Mouse (Mus musculus): ENCODE measurements around the gene Fam192a. TPM values are rescaled to one million over a fixed set of nuclear protein-coding genes. Genes with fewer than 3 reads are reported as not detected.

Gene Fam192a
- polyA plus RNA-seq (2012; rRNA removed) = 56.1 and 57.6 TPM in 2 replicates

GRCm38 (mm10) chr8:94601607-94602385 is at the start of gene Fam192a, which contains the start of gene Rspry1:
Fam192a (minus strand) TSS chr8:94601997.
Rspry1 (plus strand) TSS chr8:94601937.
- DNase-seq = peak; percentile 100
- peak; percentile 86; the same call in 1 of the 2 replicates for TF ChIP-seq POLR2A (IDR thresholded peaks at IDR 0.05; ENCODE audit: borderline replicate concordance, insufficient read depth, low read length)
- TF ChIP-seq CTCF (IDR thresholded peaks at IDR 0.05; ENCODE audit: borderline replicate concordance, insufficient read depth, low read depth, low read length) = no peak
- H3K4me1 ChIP-seq (ENCODE audit: control insufficient read depth, insufficient read depth, low read length) = peaks cover 3% of the 10 kb centered on the region; the same call in 1 of the 2 replicates
- WGBS = under 1% methylated on average over 55 of the region's 55 CpGs
- H3K27me3 ChIP-seq (ENCODE audit: control insufficient read depth, insufficient read depth, low read length) = no peaks in the 10 kb centered on the region
- peak within 1 kb of the TSS; percentile 77 for H3K4me3 ChIP-seq (replicated peaks; ENCODE audit: insufficient read depth, low read depth, low read length)
- H3K27ac ChIP-seq (ENCODE audit: insufficient read depth, low read length) = peak within 1 kb of the TSS; percentile 57

- 37% methylated on average over 3 of the region's 3 CpGs for WGBS
- Histone ChIP-seq H3K4me1 (ENCODE audit: control insufficient read depth, insufficient read depth, low read length) (no peaks in the 10 kb centered on the region), H3K4me3 (replicated peaks; ENCODE audit: insufficient read depth, low read depth, low read length) (no peak overlapping the region), H3K27ac (ENCODE audit: insufficient read depth, low read length) (no peak overlapping the region), H3K27me3 (ENCODE audit: control insufficient read depth, insufficient read depth, low read length) (no peaks in the 10 kb centered on the region)
- DNase-seq = no peak
- TF ChIP-seq POLR2A (IDR thresholded peaks at IDR 0.05; ENCODE audit: borderline replicate concordance, insufficient read depth, low read length) (no peak), CTCF (IDR thresholded peaks at IDR 0.05; ENCODE audit: borderline replicate concordance, insufficient read depth, low read depth, low read length) (no peak)
Observed at GRCm38 (mm10) chr8:94649496-94649895, 47.7 kb upstream of the Fam192a start.

DNA sequence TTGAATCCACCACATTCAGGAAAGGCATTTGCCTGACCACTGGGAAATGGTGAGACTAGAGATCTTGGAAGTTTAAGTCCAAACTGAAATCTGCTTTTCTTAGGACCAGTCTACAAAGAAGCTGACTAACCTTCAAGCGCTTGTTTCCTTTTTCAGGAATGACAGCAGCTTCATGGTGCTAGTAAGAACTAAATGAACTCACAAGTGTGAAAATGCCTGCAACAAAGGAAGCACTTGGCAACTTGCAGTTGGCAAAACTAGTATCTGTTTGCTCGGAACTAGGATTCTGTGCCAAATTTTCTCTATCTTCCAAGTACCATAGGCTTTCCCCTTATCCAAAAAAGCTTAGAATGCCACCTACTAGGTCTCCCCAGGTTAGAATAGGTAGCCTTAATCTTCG is 44.4 kb upstream of the Fam192a start:
- 74% methylated on average over 3 of the region's 3 CpGs for WGBS
- DNase-seq = no peak
- no peaks in the 10 kb centered on the region for H3K27me3 ChIP-seq (ENCODE audit: control insufficient read depth, insufficient read depth, low read length)
- H3K27ac ChIP-seq (ENCODE audit: insufficient read depth, low read length) = no peak overlapping the region
- H3K4me1 ChIP-seq (ENCODE audit: control insufficient read depth, insufficient read depth, low read length) = no peaks in the 10 kb centered on the region
- TF ChIP-seq CTCF (IDR thresholded peaks at IDR 0.05; ENCODE audit: borderline replicate concordance, insufficient read depth, low read depth, low read length) (no peak), POLR2A (IDR thresholded peaks at IDR 0.05; ENCODE audit: borderline replicate concordance, insufficient read depth, low read length) (no peak)
- no peak overlapping the region for H3K4me3 ChIP-seq (replicated peaks; ENCODE audit: insufficient read depth, low read depth, low read length)

GRCm38 (mm10) chr8:94645202-94645601 is 43.4 kb upstream of the Fam192a start:
- Histone ChIP-seq H3K27ac (ENCODE audit: insufficient read depth, low read length) (no peak overlapping the region), H3K4me3 (replicated peaks; ENCODE audit: insufficient read depth, low read depth, low read length) (no peak overlapping the region), H3K27me3 (ENCODE audit: control insufficient read depth, insufficient read depth, low read length) (no peaks in the 10 kb centered on the region), H3K4me1 (ENCODE audit: control insufficient read depth, insufficient read depth, low read length) (no peaks in the 10 kb centered on the region)
- DNase-seq = no peak
- WGBS = 77% methylated on average over 1 of the region's 1 CpGs
- TF ChIP-seq POLR2A (IDR thresholded peaks at IDR 0.05; ENCODE audit: borderline replicate concordance, insufficient read depth, low read length) (no peak), CTCF (IDR thresholded peaks at IDR 0.05; ENCODE audit: borderline replicate concordance, insufficient read depth, low read depth, low read length) (no peak)

- no peak for TF ChIP-seq CTCF (IDR thresholded peaks at IDR 0.05; ENCODE audit: borderline replicate concordance, insufficient read depth, low read depth, low read length)
- no peak overlapping the region for H3K4me3 ChIP-seq (replicated peaks; ENCODE audit: insufficient read depth, low read depth, low read length)
- H3K27me3 ChIP-seq (ENCODE audit: control insufficient read depth, insufficient read depth, low read length) = no peaks in the 10 kb centered on the region
- WGBS = 97% methylated on average over 3 of the region's 3 CpGs
- DNase-seq = no peak
- no peaks in the 10 kb centered on the region for H3K4me1 ChIP-seq (ENCODE audit: control insufficient read depth, insufficient read depth, low read length)
- no peak overlapping the region for H3K27ac ChIP-seq (ENCODE audit: insufficient read depth, low read length)
Observed at GRCm38 (mm10) chr8:94641938-94642337, 40.1 kb upstream of the Fam192a start.

DNA sequence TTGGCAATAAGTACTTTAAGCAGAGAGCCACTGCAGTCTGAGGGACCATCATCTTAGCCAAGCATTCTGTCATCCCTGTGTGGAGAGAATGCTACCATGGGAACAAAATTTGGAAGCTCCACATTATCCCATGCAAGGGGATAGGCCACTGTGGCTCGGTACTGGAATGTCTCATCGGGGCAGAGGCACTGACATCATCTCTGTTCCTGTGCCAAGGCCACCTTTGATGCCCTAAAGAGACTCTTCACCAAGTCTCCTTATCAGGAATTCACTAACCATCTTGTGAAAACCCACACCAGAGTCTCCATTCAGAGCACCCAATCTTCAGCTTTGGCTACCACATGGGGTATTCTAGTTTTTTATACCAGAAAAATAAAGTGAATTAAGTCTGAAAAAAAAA is 39.4 kb upstream of the Fam192a start:
- Histone ChIP-seq H3K27me3 (ENCODE audit: control insufficient read depth, insufficient read depth, low read length) (no peaks in the 10 kb centered on the region), H3K4me1 (ENCODE audit: control insufficient read depth, insufficient read depth, low read length) (no peaks in the 10 kb centered on the region), H3K27ac (ENCODE audit: insufficient read depth, low read length) (no peak overlapping the region), H3K4me3 (replicated peaks; ENCODE audit: insufficient read depth, low read depth, low read length) (no peak overlapping the region)
- DNase-seq = no peak
- TF ChIP-seq CTCF (IDR thresholded peaks at IDR 0.05; ENCODE audit: borderline replicate concordance, insufficient read depth, low read depth, low read length) = no peak
- no peak for TF ChIP-seq POLR2A (IDR thresholded peaks at IDR 0.05; ENCODE audit: borderline replicate concordance, insufficient read depth, low read length)
- 50% methylated on average over 2 of the region's 2 CpGs for WGBS

DNA sequence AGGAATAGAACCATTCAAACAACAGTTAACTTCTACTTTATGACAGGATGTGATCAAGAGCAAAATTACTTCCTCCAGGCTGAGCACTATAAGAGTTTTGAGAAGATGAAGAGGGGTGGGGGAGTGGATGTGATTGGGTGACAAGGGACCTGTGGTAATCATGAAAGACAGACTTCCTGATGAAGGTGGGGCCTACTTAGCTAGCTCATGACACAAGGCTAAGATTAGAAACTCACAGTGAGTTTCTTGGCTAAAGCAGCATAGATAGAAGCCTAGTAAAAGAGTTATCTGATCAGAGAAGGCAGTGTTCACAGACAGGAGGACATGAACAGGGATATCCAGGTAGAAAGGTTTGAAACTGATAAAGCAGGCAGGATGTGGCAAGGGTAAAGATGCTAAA is 32.4 kb upstream of the Fam192a start:
- no peak overlapping the region for H3K27ac ChIP-seq (ENCODE audit: insufficient read depth, low read length)
- H3K4me3 ChIP-seq (replicated peaks; ENCODE audit: insufficient read depth, low read depth, low read length) = no peak overlapping the region
- no peak for TF ChIP-seq CTCF (IDR thresholded peaks at IDR 0.05; ENCODE audit: borderline replicate concordance, insufficient read depth, low read depth, low read length)
- no peak for TF ChIP-seq POLR2A (IDR thresholded peaks at IDR 0.05; ENCODE audit: borderline replicate concordance, insufficient read depth, low read length)
- no peaks in the 10 kb centered on the region for H3K4me1 ChIP-seq (ENCODE audit: control insufficient read depth, insufficient read depth, low read length)
- no peaks in the 10 kb centered on the region for H3K27me3 ChIP-seq (ENCODE audit: control insufficient read depth, insufficient read depth, low read length)
- DNase-seq = no peak

DNA sequence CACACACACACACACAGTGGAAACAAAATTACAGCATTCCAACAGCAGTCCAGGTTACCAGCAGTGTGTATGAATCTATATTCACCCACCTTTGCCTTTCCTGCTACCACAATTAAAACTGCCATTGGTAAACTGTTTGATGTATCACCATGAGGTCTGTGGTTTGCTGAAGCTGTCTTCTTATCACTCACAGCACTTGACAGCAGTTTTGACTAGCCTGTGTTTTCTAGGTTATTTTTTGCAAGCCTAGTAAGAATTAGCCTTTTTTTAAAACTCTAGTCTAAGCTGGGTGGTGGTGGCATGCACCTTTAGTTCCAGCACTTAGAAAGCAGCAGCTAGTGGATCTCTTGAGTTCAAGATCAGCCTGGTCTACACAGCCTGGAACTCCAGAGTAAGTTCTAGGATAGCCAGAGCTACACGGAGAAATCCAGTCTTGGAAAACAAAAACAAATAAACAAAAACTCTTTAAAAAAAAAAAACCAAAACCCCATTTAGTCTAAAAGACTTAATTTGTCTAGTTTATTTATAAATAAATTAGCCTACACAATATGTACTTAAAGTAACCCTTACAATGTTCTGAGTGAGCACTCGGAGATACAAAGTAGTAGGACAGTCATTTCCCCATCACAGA is 31.9 kb upstream of the Fam192a start:
- DNase-seq = no peak
- no peak for TF ChIP-seq POLR2A (IDR thresholded peaks at IDR 0.05; ENCODE audit: borderline replicate concordance, insufficient read depth, low read length)
- no peak for TF ChIP-seq CTCF (IDR thresholded peaks at IDR 0.05; ENCODE audit: borderline replicate concordance, insufficient read depth, low read depth, low read length)
- H3K4me1 ChIP-seq (ENCODE audit: control insufficient read depth, insufficient read depth, low read length) = no peaks in the 10 kb centered on the region
- WGBS = 90% methylated on average over 2 of the region's 2 CpGs
- no peaks in the 10 kb centered on the region for H3K27me3 ChIP-seq (ENCODE audit: control insufficient read depth, insufficient read depth, low read length)
- no peak overlapping the region for H3K4me3 ChIP-seq (replicated peaks; ENCODE audit: insufficient read depth, low read depth, low read length)
- no peak overlapping the region for H3K27ac ChIP-seq (ENCODE audit: insufficient read depth, low read length)

All from cerebellum, adult 2 months (tissue).